Mouse (Mus musculus) liver, embryonic 14.5 days (tissue): ENCODE measurements around the gene Gm20458. TPM values are rescaled to one million over a fixed set of nuclear protein-coding genes. Genes with fewer than 3 reads are reported as not detected.

ENCODE experiments used
- ATAC-seq: fragments of 200-750 bp; cut with Nextera tagmentation; 2 replicates; pipeline ENCODE4 v1.8.0; 2017; ENCODE audit warnings: moderate number of reproducible peaks, mild to moderate bottlenecking, moderate library complexity; ENCODE audit not compliant: insufficient read depth
- DNase-seq, 3 experiments: peaks; one replicate each; pipeline ENCODE4 v3.0.0-alpha.2; 2012 to 2013; ENCODE audit warnings: low read depth in 3 of 3, low spot score in 3 of 3
- H3K27ac ChIP-seq: fragments of 300-500 bp; sonication (generic); 2 replicates; pipeline ENCODE4 v1.5.1; 2014; ENCODE audit warnings: moderate library complexity, mild to moderate bottlenecking, control low read depth, inconsistent platforms
- H3K27me3 ChIP-seq: fragments of 300-500 bp; sonication (generic); 2 replicates; pipeline ENCODE4 v1.6.1; 2014; ENCODE audit warnings: mild to moderate bottlenecking, low read length, moderate library complexity; ENCODE audit not compliant: control insufficient read depth, insufficient read depth
- H3K36me3 ChIP-seq: fragments of 300-500 bp; sonication (generic); replicated peaks from 2 replicates; pipeline ENCODE4 v1.6.1; 2014; ENCODE audit warnings: low read depth; ENCODE audit not compliant: control insufficient read depth, insufficient read depth
- H3K4me1 ChIP-seq, 2 experiments: fragments of 200-500 bp in 1 of 2; fragments of 300-500 bp in 1 of 2; sonication (generic) in 1 of 2; replicated peaks; 2 replicates each; pipeline ENCODE4 v1.6.1; 2012 to 2014; ENCODE audit warnings: antibody characterized with exemption in 1 of 2, inconsistent platforms in 1 of 2, low read length in 1 of 2; ENCODE audit not compliant: control insufficient read depth in 2 of 2, insufficient read depth in 2 of 2
- H3K4me2 ChIP-seq: fragments of 300-500 bp; sonication (generic); 2 replicates; pipeline ENCODE4 v1.6.1; 2014; ENCODE audit warnings: low read depth, mild to moderate bottlenecking, control low read depth, moderate library complexity
- H3K4me3 ChIP-seq, 2 experiments: fragments of 200-500 bp in 1 of 2; fragments of 300-500 bp in 1 of 2; sonication (generic) in 1 of 2; 2 replicates each; pipeline ENCODE4 v1.5.1; 2012 to 2014; ENCODE audit warnings: low read depth in 2 of 2, low read length in 2 of 2, mild to moderate bottlenecking in 2 of 2, control low read depth in 1 of 2, inconsistent platforms in 1 of 2, moderate library complexity in 1 of 2; ENCODE audit not compliant: insufficient read depth in 1 of 2
- H3K9ac ChIP-seq: fragments of 300-500 bp; sonication (generic); replicated peaks from 2 replicates; pipeline ENCODE4 v1.6.1; 2014; ENCODE audit warnings: mild to moderate bottlenecking, control low read depth, moderate library complexity
- H3K9me3 ChIP-seq: fragments of 300-500 bp; sonication (generic); 2 replicates; pipeline ENCODE4 v1.6.1; 2016; ENCODE audit warnings: low read length, mixed read lengths; ENCODE audit not compliant: control insufficient read depth
- CTCF ChIP-seq: IDR thresholded peaks from 2 replicates; pipeline ENCODE4 v1.5.1; 2016; ENCODE audit warnings: antibody characterized with exemption, low read depth, control low read depth
- EP300 ChIP-seq: IDR thresholded peaks from 2 replicates; pipeline ENCODE4 v1.6.1; 2016; ENCODE audit warnings: antibody characterized with exemption, low read depth
- WGBS: fragments of 180-500 bp; shearing (Covaris S2); extraction: QIAGEN DNeasy Blood & Tissue Kit; methylation state at CpG from one replicate; pipeline ENCODE4 v1.1.7; 2014; ENCODE audit not compliant: insufficient replicate concordance; 5-methylcytosine and 5-hydroxymethylcytosine counted together
- polyA plus RNA-seq, 2 experiments: library from polyadenylated mRNA; depleted of rRNA in 1 of 2; stranded (reverse) in 1 of 2; unstranded in 1 of 2; fragments of >200 nt; fragmentation: Nextera tagmentation in 1 of 2; extraction: Ambion mirVana in 1 of 2; gene quantifications; 2 replicates each; pipeline versions ENCODE4 v1.2.1 to v1.2.3; 2012 to 2014

The Gm20458 gene
- polyA plus RNA-seq, 2 experiments: 0.13 to 1.9 TPM

DNA sequence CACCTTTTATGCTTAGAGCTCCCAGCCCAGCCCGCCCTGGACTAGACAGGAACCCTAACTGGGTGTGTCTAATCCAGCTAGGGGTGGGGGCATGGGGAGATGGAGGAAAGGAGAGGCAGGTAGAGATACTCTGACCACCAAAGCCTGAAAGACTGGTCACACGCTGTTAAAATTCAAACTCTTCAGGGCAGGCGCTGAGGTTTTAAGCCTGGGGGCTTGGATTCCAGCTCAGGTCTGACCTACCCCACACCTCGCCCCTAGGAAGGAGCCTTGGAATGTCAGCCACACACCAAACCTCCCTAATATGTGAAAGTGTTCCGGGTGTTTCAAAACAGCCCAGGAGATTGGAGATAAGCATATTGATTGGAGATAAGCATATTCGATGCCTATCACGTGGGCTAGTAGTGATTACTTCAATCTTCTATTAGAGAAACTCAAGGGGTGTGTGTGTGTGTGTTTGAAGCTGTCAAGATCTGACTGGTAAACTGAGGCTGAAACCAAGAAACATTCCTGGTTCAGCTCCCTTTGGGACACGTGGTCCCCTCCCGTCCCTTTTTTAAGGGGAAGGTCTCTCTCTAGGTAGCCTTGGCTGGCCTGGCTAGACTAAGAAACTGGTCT is 27.4 kb upstream of the Gm20458 start:
- no peak for ATAC-seq
- Histone ChIP-seq H3K36me3 (no peaks in the 10 kb centered on the region), H3K4me2 (peak overlapping the region; percentile 35), H3K27me3 (no peaks in the 10 kb centered on the region), H3K4me1 (peaks cover 0 to 14% of the 10 kb centered on the region in 2 experiments; a peak in 2 of 4 replicates), H3K9ac (no peak overlapping the region), H3K4me3 (no peak overlapping the region), H3K27ac (no peak overlapping the region), H3K9me3 (no peaks in the 10 kb centered on the region)
- 49% methylated on average over 9 of the region's 9 CpGs for WGBS
- DNase-seq: no peak
- TF ChIP-seq CTCF (no peak), EP300 (no peak)

DNA sequence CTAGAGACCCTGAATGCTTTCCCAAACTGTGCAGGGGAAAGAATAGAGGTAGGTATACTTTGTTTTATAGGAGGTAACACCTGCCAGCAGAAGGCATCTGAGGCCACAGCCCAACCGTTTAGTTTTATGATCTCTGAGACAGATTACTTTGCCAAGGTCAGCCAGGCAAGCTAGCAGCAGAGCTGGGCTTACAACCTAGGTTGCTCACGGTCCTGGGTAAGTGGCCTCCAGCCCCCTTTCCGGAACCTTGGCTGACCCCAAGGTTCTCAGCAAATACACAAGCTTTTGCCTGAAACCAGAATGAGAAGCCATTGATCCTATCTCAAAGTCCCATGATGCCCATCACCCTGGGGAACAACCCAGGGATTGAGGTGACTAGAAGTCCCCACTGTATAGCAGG is 26.1 kb upstream of the Gm20458 start:
- no peak for DNase-seq
- H3K27me3 ChIP-seq: no peaks in the 10 kb centered on the region
- no peak overlapping the region for H3K4me3 ChIP-seq
- H3K9ac ChIP-seq: no peak overlapping the region
- H3K36me3 ChIP-seq: no peaks in the 10 kb centered on the region
- H3K9me3 ChIP-seq: no peaks in the 10 kb centered on the region
- no peak overlapping the region for H3K27ac ChIP-seq
- no peak for ATAC-seq
- WGBS: 47% methylated on average over 3 of the region's 3 CpGs
- H3K4me1 ChIP-seq: peaks cover 0 to 14% of the 10 kb centered on the region in 2 experiments; a peak in 2 of 4 replicates
- no peak overlapping the region; the same call in 1 of the 2 replicates for H3K4me2 ChIP-seq
- no peak for TF ChIP-seq EP300
- TF ChIP-seq CTCF: no peak

DNA sequence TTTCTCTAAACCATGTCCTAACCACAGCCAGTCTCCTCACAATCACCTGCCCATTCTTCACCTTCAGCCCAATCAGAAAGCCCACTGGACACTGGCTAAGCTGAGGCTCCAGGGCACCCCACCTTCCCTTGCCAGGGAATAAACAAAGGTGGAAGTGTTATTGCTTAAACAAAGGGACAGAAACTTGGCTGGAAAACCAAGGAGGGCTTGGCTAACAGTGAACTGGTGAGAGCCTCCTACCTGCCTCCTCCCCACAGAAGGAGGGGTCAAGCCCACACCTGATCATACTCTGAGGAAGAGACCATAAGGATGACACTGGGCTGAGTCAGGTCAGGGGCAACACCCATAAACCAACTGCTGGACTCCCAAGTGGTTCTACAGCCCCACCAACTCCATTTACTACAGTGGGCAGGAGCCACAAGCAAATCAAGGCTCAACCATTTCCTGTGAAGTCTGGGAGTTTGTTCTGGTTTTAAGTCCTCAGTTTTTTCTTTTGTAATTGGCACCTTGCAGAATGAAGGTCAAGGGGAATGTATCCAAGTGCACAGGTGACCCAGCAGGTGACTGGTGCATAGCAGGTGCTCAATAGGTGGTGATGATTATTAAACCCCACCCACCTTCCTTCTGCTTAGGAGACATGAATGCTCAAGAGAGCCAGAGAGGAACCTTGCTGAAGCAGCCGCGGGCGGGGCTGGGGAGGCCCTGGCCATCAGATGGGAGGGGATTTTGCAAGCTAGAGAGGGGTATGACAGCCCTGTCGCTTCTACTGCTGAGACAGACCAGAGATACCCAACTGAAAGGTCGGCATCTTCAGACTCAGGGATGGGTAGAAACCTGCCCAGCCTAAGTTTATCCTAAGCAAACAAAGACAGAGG is 25.3 kb upstream of the Gm20458 start:
- WGBS: 12% methylated on average over 5 of the region's 5 CpGs
- H3K4me3 ChIP-seq: no peak overlapping the region
- no peak for DNase-seq
- no peaks in the 10 kb centered on the region for H3K9me3 ChIP-seq
- H3K4me2 ChIP-seq: no peak overlapping the region; the same call in 1 of the 2 replicates
- TF ChIP-seq CTCF: no peak
- no peak for TF ChIP-seq EP300
- H3K9ac ChIP-seq: no peak overlapping the region
- no peak for ATAC-seq
- H3K36me3 ChIP-seq: no peaks in the 10 kb centered on the region
- no peaks in the 10 kb centered on the region for H3K27me3 ChIP-seq
- H3K4me1 ChIP-seq: peaks cover 0 to 13% of the 10 kb centered on the region in 2 experiments; a peak in 2 of 4 replicates
- no peak overlapping the region for H3K27ac ChIP-seq

DNA sequence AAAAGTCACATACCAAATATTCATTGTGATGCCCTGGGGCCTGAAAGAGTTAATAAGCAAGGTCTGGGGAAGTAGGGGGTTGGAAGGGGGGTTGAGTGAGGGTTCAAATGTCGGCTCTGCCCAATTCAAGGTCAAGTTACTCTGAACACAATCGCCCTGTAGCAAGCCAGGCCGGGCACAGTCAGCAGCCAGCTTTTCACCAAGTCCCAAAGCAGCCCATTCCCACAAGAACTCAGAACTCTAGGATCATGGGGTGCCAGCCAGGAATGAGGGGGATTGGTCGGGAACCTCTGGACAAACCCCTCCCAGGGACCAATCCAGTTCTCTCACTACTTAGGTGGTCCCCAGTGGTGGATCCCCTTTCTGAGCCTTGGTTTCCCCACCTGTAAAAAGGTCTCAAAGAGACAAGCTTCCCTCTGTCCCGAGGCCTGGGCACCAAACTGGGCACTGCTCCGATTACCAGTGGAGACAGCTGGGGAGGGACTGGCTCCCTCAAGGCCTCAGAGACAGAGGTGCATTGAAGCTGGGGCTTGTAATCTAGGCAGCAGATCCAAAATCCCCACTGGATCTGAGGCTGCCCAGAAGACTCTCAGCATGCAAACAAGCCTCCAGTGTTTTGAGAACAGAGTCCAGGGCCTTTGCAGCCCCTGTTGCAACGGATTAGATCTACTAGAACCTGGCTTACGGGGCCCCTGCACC is 24.4 kb upstream of the Gm20458 start:
- Histone ChIP-seq H3K9me3 (no peaks in the 10 kb centered on the region), H3K4me1 (peaks cover 0 to 10% of the 10 kb centered on the region in 2 experiments; a peak in 2 of 4 replicates), H3K9ac (no peak overlapping the region), H3K27me3 (peaks cover 4% of the 10 kb centered on the region), H3K4me3 (no peak overlapping the region), H3K36me3 (no peaks in the 10 kb centered on the region), H3K27ac (no peak overlapping the region), H3K4me2 (peak overlapping the region; percentile 21)
- no peak for TF ChIP-seq CTCF
- 22% methylated on average over 8 of the region's 8 CpGs for WGBS
- DNase-seq (no peak), ATAC-seq (no peak)
